Mouse (Mus musculus): ENCODE results near the gene Tec.

Tec gene

DNA sequence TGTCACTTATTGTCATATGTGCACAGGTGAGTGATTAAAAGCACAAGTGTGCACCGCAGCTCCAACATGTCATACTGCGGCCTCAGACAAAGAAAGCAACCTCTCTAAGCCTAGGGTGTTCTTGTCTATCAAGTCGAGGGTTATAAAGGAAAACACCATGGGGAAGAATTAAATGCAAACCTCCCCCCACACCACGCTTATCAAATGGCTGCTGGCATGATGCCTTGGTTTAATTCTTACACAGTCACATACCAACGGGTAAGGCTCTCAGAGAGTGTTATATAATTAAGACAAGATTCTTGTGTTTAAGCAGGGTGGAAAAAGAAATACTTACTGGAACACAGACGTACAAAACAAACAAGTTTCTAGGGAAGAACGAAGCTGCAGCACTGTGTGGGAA is 132.5 kb downstream of the Tec start:
- ChIA-PET CTCF (interaction anchor here in 1 of 4 experiments (0.7 kb wide), 1 partner anchor 20 kb away, joined by 3 read pairs; no protein-coding TSS in a partner anchor), POLR2A (interaction anchor here in 1 of 4 experiments (0.6 kb wide), 1 partner anchor 9 kb away, joined by 3 read pairs; no protein-coding TSS in a partner anchor)

DNA sequence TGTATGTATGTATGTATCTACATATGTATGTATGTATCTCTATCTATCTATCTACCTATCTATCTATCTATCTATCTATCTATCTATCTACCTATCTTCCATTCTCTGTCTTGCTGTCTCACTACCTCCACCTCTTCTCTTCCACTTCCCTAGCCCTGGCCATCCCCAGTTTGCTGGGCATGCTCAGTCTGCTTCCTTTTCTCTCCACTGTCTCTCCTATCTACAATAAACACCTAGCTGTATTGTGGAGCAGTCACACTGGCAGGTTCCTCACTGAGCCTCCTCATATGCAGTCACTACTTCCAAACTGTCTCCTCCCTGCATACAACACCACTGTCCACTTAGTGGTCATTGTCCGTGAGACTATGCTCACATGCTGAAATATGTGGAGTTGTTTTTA is 135.4 kb downstream of the Tec start:
- POLR2A ChIA-PET, result interaction anchor here in 1 of 4 experiments (0.7 kb wide), 2 partner anchors 17 to 22 kb away, joined by 3 to 5 read pairs; no protein-coding TSS in a partner anchor
- CTCF ChIA-PET, result interaction anchor here in 3 of 4 experiments (0.5 to 0.7 kb wide), 4 partner anchors 67 to 227 kb away, joined by 4 to 16 read pairs (median 6); no protein-coding TSS in a partner anchor

DNA sequence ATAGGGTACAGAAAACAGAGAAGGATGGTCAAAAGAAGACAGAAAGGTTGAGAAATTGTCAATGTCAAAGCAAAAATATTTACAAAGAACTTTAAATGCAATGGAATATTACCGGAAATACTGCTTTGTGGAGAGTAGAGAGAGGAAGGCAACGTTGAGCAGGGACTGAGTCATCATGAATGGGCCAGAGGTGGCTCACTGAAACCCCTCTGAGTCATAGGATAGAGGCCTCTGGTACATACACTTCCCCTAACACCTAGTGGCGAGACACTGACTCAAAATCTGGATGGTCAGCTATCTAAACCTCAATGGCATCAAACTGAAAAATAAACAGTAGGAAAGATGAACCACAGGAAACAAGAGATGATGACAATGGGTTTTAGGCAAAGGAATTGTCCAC is 142.9 kb downstream of the Tec start:
- ChIA-PET POLR2A (interaction anchor here in 1 of 4 experiments (0.6 kb wide), 1 partner anchor 154 kb away, joined by 7 read pairs; no protein-coding TSS in a partner anchor), CTCF (no interaction called here)

DNA sequence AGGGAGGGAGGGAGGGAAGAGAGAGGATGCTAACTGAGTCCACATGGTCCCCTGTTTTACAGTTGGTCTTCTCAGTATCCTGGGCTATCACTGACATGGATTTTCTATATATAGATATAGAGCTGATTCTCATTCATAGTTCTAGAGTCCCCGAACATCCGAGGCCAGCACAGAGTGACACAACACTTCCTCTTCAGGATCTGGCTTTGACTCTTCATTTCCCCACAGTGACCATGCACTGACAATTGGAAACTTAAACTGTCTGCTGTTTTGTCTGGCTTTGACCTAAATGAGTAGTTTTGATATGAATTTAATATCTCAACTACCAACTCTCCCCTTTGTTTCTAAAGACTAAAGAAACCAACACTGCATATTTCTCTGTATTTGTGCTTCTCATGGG is 144.9 kb downstream of the Tec start:
- ChIA-PET POLR2A (no interaction called here), CTCF (no interaction called here)

DNA sequence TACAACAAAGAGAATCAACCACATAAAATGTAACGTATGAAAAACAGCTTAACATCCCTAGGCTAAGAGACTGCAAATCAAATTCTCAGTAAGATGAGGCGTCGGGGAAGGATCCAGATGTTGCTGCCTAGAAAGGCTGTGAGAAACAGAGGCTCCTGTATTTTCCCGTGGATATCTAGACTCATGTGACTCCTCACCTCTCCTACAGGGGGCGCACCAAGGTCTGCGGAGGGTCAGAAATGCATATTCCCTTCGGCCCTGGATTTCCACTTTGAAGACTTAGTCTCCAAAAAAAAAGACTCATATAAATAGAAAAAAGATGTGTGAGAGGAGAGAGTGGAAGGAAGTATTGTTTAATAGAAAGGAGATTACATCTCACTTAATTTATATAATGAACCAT is 147.7 kb downstream of the Tec start:
- CTCF ChIA-PET, result interaction anchor here in 1 of 4 experiments (0.5 kb wide), 1 partner anchor 598 kb away, joined by 14 read pairs; no protein-coding TSS in a partner anchor
- POLR2A ChIA-PET, result no interaction called here

GRCm38 (mm10) chr5:72710572-72711278 is 157.6 kb downstream of the Tec start:
- ChIA-PET POLR2A (interaction anchor here in 1 of 4 experiments (0.6 kb wide), 1 partner anchor 360 kb away, joined by 3 read pairs; no protein-coding TSS in a partner anchor), CTCF (interaction anchor here (0.6 to 1.8 kb wide), 17 partner anchors 9 to 1077 kb away, joined by 3 to 18 read pairs (median 4); no protein-coding TSS in a partner anchor)

DNA sequence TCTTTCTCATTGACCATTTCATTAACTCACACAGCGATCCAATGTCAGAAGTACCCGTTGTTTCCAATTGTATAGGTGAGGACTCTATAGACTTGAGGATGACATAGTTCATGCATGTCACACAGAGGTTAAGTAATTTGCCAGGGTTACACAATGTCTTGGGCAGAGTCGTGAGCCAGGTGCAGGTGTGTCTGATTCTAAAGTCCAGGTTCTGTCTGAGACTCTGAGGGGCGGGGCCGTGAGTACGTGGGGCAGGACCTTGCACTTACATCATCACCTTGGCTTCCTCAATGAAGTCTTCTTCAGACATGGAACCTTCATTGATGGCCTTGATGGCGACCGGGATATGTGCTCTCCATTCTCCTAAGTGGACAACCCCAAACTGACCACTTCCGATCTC is 158.3 kb downstream of the Tec start:
- CTCF ChIA-PET, result interaction anchor here in 1 of 4 experiments (0.9 kb wide), 1 partner anchor 359 kb away, joined by 4 read pairs; no protein-coding TSS in a partner anchor

GRCm38 (mm10) chr5:72709451-72709850 is 158.8 kb downstream of the Tec start:
- CTCF ChIA-PET, result interaction anchor here in 1 of 4 experiments (0.9 kb wide), 1 partner anchor 359 kb away, joined by 4 read pairs; no protein-coding TSS in a partner anchor
- POLR2A ChIA-PET, result no interaction called here

More for the DNA sequence above, 158.3 kb downstream of the Tec start:
- POLR2A ChIA-PET, result no interaction called here

DNA sequence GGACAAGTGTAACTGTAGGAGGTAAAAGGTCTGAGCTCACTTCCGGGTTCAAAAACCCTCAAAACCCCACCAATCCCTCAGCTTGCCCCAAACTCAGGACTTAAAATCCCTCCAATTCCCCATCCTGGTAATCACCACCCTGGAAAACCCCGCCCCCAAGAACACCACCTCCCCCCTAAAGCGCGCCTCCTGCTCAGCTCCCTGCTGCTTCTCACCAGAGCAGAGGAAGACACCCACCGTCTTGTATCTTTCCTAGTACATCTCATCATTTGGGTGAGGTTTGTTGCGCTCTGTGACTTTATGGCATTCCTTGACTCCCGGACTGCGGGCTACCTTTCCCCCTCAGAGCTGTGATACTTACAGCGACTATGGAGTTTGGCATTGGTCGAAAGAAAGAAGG is 161.6 kb downstream of the Tec start:
- POLR2A ChIA-PET, result interaction anchor here in 1 of 4 experiments (0.6 kb wide), 2 partner anchors 760 to 773 kb away, joined by 3 to 6 read pairs; no protein-coding TSS in a partner anchor
- CTCF ChIA-PET, result interaction anchor here in 1 of 4 experiments (0.6 kb wide), 1 partner anchor 41 kb away, joined by 3 read pairs; no protein-coding TSS in a partner anchor

- ChIA-PET CTCF (interaction anchor here in 1 of 4 experiments (0.6 kb wide), 1 partner anchor 40 kb away, joined by 3 read pairs; no protein-coding TSS in a partner anchor), POLR2A (no interaction called here)
Measured at GRCm38 (mm10) chr5:72706095-72706494, 162.2 kb downstream of the Tec start.

Measured in embryonic stem cell, embryonic (primary cell).